Mouse (Mus musculus) limb, embryonic 13.5 days (tissue): ENCODE measurements around the gene 2310030G06Rik. TPM values are rescaled to one million over a fixed set of nuclear protein-coding genes. Genes with fewer than 3 reads are reported as not detected.

ENCODE experiments used
- ATAC-seq: fragments of 200-750 bp; cut with Nextera tagmentation; 2 replicates; pipeline ENCODE4 v1.8.0; 2017; ENCODE audit warnings: low read depth, moderate number of reproducible peaks, moderate TSS enrichment; ENCODE audit not compliant: low FRiP score
- H3K27ac ChIP-seq: fragments of 300-500 bp; sonication (generic); 2 replicates; pipeline ENCODE4 v1.5.1; 2015; ENCODE audit warnings: inconsistent platforms, mild to moderate bottlenecking, moderate library complexity
- H3K27me3 ChIP-seq: fragments of 300-500 bp; sonication (generic); 2 replicates; pipeline ENCODE4 v1.6.1; 2015; ENCODE audit warnings: mild to moderate bottlenecking, inconsistent platforms
- H3K36me3 ChIP-seq: fragments of 300-500 bp; sonication (generic); 2 replicates; pipeline ENCODE4 v1.6.1; 2015; ENCODE audit warnings: inconsistent platforms, mild to moderate bottlenecking, moderate library complexity
- H3K4me1 ChIP-seq: fragments of 300-500 bp; sonication (generic); 2 replicates; pipeline ENCODE4 v1.6.1; 2015; ENCODE audit warnings: inconsistent platforms
- H3K4me2 ChIP-seq: fragments of 300-500 bp; sonication (generic); replicated peaks from 2 replicates; pipeline ENCODE4 v1.6.1; 2015; ENCODE audit warnings: inconsistent platforms, mild to moderate bottlenecking, moderate library complexity
- H3K4me3 ChIP-seq: fragments of 300-500 bp; sonication (generic); 2 replicates; pipeline ENCODE4 v1.5.1; 2015; ENCODE audit warnings: moderate library complexity, mild to moderate bottlenecking, inconsistent platforms
- H3K9ac ChIP-seq: fragments of 300-500 bp; sonication (generic); 2 replicates; pipeline ENCODE4 v1.6.1; 2015; ENCODE audit warnings: mild to moderate bottlenecking, inconsistent platforms
- H3K9me3 ChIP-seq: fragments of 300-500 bp; sonication (generic); 2 replicates; pipeline ENCODE4 v1.6.1; 2016; ENCODE audit warnings: inconsistent platforms
- WGBS: fragments of 180-500 bp; shearing (Covaris S2); methylation state at CpG from one replicate; pipeline ENCODE4 v1.1.7; 2015; 5-methylcytosine and 5-hydroxymethylcytosine counted together
- polyA plus RNA-seq: library from polyadenylated mRNA; unstranded; fragments of >200 nt; fragmentation: Nextera tagmentation; extraction: Ambion mirVana; gene quantifications from 2 replicates; pipeline ENCODE4 v1.2.1, GENCODE M21; 2015

The 2310030G06Rik gene
- polyA plus RNA-seq, result 3.8 and 4.7 TPM in 2 replicates

DNA sequence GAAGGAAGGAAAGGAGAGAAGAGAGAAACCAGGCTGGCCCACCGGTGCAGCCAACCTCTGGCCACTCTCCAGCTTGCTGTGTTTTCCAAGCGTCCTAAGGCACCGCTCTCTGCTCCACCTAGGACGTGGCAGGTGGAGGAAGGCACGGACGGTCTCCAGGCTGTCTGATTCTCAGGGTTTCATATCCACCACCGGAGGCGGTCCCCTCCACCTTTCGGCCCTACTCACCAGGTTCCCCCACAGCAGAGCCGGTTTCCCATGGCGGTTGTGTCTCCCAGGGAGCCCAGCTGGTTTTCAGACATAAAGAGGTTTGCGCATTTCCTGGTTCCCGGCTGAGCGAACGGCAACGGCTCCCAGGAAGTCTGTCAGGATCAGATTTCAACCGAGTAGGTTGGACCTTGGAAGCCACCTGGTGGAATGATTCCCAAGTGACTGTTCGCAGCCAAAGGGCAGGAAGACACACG, at the start of gene 2310030G06Rik:
Gene 2310030G06Rik, minus strand, starts transcription at position 323 of the 464 bp plus-strand sequence.
- Histone ChIP-seq H3K27me3 (peaks cover 8% of the 10 kb centered on the region; the same call in 1 of the 2 replicates), H3K27ac (no peak within 1 kb of the TSS), H3K4me1 (peaks cover 16% of the 10 kb centered on the region), H3K9me3 (no peaks in the 10 kb centered on the region), H3K36me3 (no peaks in the 10 kb centered on the region), H3K4me3 (peak within 1 kb of the TSS; percentile 43), H3K4me2 (peak within 1 kb of the TSS; percentile 69), H3K9ac (peak within 1 kb of the TSS; percentile 56)
- ATAC-seq, result no peak
- 0% methylated on average over 19 of the region's 19 CpGs for WGBS

DNA sequence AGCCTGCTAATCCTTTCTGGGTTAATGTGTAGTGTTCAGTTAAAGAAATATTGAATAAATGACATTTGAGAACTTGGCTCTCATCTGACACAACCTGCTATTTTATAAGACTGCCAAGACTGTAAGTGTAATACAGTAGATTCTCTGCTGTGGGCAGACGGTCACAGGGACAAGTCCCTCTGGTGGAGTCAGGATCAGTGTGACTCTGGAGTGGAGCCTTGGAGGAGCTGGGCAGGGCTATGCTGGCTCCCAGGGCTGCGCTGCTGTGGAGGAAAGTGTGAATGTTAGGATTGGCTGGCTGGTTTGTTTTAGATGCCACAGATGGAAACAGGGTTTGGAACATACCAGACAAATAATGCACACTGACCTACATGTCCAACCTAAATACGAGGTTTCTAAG, 48.9 kb upstream of the 2310030G06Rik start:
- no peaks in the 10 kb centered on the region for H3K4me1 ChIP-seq
- ATAC-seq, result no peak
- no peak overlapping the region for H3K9ac ChIP-seq
- H3K9me3 ChIP-seq, result no peaks in the 10 kb centered on the region
- no peak overlapping the region for H3K4me2 ChIP-seq
- H3K27ac ChIP-seq, result no peak overlapping the region
- WGBS, result 92% methylated on average over 3 of the region's 3 CpGs
- H3K36me3 ChIP-seq, result peaks cover 80% of the 10 kb centered on the region
- no peak overlapping the region for H3K4me3 ChIP-seq
- no peaks in the 10 kb centered on the region for H3K27me3 ChIP-seq

DNA sequence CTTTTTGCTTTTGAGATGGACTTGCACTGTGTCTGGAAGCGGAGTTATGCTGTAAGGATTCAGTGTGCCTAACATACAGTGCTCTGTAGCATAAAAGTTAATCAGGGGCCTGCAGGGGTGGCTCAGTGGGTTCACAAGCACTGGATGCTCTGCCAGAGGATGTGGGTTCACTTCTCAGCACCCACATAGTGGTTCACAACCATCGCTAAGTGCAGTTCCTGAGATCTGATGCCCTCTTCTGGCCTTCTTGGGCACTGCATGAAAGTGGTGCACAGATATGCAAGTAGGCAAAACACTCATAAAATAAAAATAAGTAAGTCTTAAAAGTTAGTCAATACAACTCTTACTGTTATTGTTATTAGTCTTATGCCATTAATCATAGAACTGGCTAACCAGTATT, 35.8 kb upstream of the 2310030G06Rik start:
- Histone ChIP-seq H3K4me2 (no peak overlapping the region), H3K4me3 (no peak overlapping the region), H3K27ac (no peak overlapping the region), H3K4me1 (no peaks in the 10 kb centered on the region), H3K36me3 (peaks cover 85% of the 10 kb centered on the region), H3K27me3 (no peaks in the 10 kb centered on the region), H3K9ac (no peak overlapping the region), H3K9me3 (no peaks in the 10 kb centered on the region)
- 75% methylated on average over 2 of the region's 2 CpGs for WGBS
- ATAC-seq, result no peak

DNA sequence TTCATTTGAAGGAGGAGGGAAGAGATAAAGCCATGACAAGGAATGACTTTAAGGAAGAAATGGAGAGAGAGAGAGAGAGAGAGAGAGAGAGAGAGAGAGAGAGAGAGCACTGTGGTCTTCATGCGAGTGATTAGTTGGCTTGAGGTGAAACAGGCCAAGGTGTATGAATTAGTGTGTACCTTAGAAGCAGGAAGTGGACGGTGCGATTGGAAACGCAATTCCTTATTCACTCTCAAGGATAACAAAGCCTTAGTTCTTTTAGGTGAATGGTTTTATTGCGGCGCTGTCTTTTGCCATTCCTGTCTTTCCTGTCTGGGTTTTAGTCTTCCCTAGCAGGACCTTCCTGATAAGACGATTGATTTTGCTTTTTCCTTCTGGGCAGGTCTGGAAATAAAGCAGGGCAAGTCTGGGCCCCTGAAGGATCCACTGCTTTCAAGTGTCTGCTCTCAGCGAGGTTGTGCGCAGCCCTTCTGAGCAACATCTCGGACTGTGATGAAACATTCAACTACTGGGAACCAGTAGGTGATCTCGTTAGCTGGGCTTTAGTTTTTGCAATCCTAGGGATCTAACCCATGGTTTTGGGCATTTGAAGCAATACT, 29.9 kb upstream of the 2310030G06Rik start:
- Histone ChIP-seq H3K27me3 (no peaks in the 10 kb centered on the region), H3K4me2 (peak overlapping the region; percentile 83), H3K4me3 (peak overlapping the region; percentile 74), H3K9ac (peak overlapping the region; percentile 87), H3K27ac (no peak overlapping the region; the same call in 1 of the 2 replicates), H3K9me3 (no peaks in the 10 kb centered on the region), H3K36me3 (peaks cover 44% of the 10 kb centered on the region), H3K4me1 (peaks cover 17% of the 10 kb centered on the region)
- no peak for ATAC-seq
- WGBS, result 55% methylated on average over 11 of the region's 11 CpGs

DNA sequence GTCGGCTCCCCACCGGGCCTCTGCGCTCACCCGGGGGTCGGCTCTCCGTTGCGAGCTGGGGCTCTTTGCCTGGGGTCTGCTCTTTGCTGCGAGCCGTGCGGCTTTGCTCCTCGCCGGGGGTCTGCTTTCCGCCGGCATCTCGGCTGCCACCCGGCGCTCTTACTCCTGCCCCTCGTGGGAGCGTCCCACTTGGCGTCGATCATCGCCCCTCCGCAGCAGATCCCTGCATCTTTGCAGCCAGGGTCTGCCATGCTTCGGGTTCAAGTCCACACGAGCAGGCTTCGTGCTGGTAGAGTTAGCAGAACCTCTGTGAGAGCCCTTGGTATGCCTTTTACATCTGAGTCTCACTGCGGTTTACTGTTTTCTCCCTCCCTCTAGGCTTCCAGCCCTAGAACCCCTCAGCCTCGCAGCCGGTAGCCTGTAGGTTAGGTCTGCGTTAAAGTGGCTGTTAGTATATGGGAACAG, 29.4 kb upstream of the 2310030G06Rik start:
- no peaks in the 10 kb centered on the region for H3K27me3 ChIP-seq
- WGBS, result 0% methylated on average over 28 of the region's 30 CpGs
- H3K27ac ChIP-seq, result peak overlapping the region; percentile 94
- no peaks in the 10 kb centered on the region for H3K9me3 ChIP-seq
- H3K36me3 ChIP-seq, result peaks cover 41% of the 10 kb centered on the region
- peak; percentile 61 for ATAC-seq
- H3K4me2 ChIP-seq, result peak overlapping the region; percentile 83
- peak overlapping the region; percentile 87 for H3K9ac ChIP-seq
- H3K4me1 ChIP-seq, result peaks cover 17% of the 10 kb centered on the region
- H3K4me3 ChIP-seq, result peak overlapping the region; percentile 74

DNA sequence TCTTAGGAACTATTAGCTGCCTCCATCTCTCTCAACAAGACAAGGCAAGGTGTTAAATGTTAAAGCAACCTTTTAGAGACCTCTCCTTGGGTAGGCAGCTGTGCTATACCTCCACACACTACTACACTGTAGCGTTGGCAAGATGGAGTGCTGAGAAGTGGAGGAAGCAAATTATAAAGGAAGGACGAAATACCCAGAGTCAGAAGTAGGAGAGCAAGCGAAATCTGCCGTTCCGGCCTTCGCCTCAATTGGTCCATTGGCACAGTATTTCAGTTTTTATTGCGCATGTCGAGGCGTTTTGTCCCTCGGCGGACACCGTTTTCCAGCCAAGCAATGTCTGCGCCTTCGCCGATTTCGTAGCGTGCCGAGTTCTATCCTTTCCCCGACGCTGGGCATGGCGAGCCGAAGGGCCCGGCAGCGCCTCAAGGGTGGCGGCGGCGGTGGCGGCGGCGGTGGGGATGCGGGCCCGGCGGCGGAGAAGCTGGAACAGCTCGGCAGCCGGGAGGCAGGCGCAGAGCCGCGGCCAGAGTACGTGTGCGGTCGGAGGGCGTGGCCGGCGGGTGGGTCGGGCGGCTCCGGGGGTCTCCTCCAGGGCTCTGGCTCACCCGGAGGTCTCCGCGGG, 28.8 kb upstream of the 2310030G06Rik start, which contains the start of the genes Alg9 and 1110032A03Rik:
Gene Alg9, plus strand, starts transcription at position 29 of the 622 bp plus-strand sequence.
Gene 1110032A03Rik, minus strand, starts transcription at position 530 of the 622 bp plus-strand sequence.
- peaks cover 37% of the 10 kb centered on the region for H3K36me3 ChIP-seq

DNA sequence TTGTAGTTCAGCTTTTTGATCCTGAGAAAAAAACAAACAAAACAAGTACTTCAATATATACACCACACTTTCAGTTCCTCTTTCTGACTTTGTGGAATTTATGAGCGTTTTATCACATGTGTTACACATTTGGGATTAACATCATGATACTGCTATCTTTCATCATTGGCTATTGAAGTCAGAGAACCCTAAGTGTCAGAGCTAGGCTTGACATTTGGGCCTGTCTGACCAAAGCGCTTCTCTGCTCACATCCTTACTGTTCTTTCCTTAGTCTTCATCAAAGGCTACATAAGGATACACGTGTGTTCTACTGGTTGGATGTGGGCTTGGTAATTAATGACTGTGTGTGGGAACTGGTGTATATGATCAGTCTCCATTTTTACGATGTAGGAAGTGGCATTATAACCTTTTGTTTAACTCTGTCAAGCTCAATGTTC, 27.7 kb upstream of the 2310030G06Rik start:
- H3K9ac ChIP-seq, result peak overlapping the region; percentile 87; the same call in 1 of the 2 replicates
- no peak overlapping the region for H3K27ac ChIP-seq
- H3K36me3 ChIP-seq, result peaks cover 27% of the 10 kb centered on the region
- WGBS, result 67% methylated on average over 4 of the region's 4 CpGs
- H3K27me3 ChIP-seq, result no peaks in the 10 kb centered on the region
- H3K4me2 ChIP-seq, result peak overlapping the region; percentile 83
- peak overlapping the region; percentile 74 for H3K4me3 ChIP-seq
- no peaks in the 10 kb centered on the region for H3K9me3 ChIP-seq
- peaks cover 22% of the 10 kb centered on the region for H3K4me1 ChIP-seq
- ATAC-seq, result no peak

More for the DNA sequence above, 28.8 kb upstream of the 2310030G06Rik start, which contains the start of the genes Alg9 and 1110032A03Rik:
- Histone ChIP-seq H3K27me3 (no peaks in the 10 kb centered on the region), H3K4me2 (peak within 1 kb of the TSS; percentile 83), H3K4me1 (peaks cover 17% of the 10 kb centered on the region), H3K9ac (peak within 1 kb of the TSS; percentile 87), H3K9me3 (no peaks in the 10 kb centered on the region), H3K27ac (peak within 1 kb of the TSS; percentile 94), H3K4me3 (peak within 1 kb of the TSS; percentile 74)
- WGBS, result under 1% methylated on average over 46 of the region's 51 CpGs
- ATAC-seq, result peak; percentile 86

DNA sequence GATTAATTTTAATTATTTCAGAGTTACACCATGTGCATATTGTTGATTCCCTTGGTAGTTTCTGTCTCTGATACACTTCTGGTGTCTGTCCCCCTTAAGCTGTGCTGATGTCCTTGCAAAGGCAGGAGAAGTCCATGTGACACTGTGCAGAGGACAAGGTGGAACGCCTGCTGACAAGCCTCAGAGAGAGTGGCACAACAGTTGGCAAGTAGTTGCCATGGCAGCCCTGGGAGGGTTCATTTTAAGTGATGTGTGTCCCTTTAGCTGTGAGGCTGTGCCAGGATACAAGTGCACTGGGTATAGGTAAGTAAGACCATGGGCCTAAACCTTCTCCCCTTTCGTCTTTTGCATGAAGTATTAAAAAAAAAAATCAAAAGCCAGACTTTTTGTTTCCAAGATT, 23.7 kb upstream of the 2310030G06Rik start:
- Histone ChIP-seq H3K4me2 (no peak overlapping the region), H3K36me3 (peaks cover 19% of the 10 kb centered on the region), H3K4me3 (no peak overlapping the region), H3K27ac (no peak overlapping the region), H3K4me1 (peaks cover 20% of the 10 kb centered on the region), H3K27me3 (no peaks in the 10 kb centered on the region), H3K9me3 (no peaks in the 10 kb centered on the region), H3K9ac (no peak overlapping the region)
- 89% methylated on average over 2 of the region's 2 CpGs for WGBS
- ATAC-seq, result no peak

DNA sequence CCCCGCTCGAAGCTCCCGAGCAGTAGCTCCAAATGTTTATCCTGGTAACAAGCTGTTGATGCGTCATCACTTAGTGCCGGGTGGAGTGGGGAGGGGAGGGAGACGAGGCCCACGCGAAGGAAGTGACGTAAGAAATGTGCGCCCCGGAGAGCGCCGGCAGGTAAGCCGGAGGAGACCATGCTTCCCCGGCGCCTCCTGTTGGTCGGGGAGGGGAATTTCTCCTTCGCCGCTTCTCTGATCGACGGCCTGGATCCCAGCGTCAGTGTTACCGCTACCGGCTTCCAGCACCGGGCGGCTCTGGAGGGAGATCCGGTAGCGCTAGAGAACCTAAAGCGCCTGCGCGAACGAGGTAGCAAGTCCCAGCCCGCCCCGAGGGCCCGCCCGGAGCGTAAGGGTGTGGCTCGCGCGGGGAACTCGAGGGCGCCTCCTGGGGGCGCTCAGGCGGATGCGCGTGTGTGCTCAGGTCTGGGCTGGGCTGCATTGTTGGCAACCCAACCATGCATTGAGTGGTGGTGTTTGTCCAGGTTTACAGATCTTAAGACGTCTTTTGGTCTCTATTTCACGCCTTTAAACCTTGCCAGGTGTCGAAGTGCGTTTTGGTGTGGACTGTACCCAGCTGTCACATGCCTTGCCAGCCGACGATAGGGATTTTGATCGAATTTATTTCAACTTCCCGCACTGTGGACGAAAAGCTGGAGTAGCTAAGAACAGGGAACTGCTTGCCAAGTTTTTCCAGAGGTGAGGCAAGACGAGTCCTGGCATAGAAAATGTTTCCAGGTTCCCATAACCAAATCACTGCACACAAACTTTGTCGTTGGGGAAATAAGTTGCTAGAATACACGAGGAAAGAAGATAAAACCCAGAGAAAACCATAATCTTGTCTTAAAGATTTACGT, 22.0 kb upstream of the 2310030G06Rik start, which contains the start of gene Fdxacb1:
Gene Fdxacb1, plus strand, starts transcription at position 130 of the 896 bp plus-strand sequence.
- no peaks in the 10 kb centered on the region for H3K27me3 ChIP-seq
- H3K9ac ChIP-seq, result peak within 1 kb of the TSS; percentile 70
- peaks cover 11% of the 10 kb centered on the region for H3K4me1 ChIP-seq
- 4% methylated on average over 59 of the region's 59 CpGs for WGBS
- peak within 1 kb of the TSS; percentile 93 for H3K4me2 ChIP-seq
- no peaks in the 10 kb centered on the region for H3K9me3 ChIP-seq
- ATAC-seq, result peak; percentile 96
- peak within 1 kb of the TSS; percentile 63 for H3K4me3 ChIP-seq
- peak within 1 kb of the TSS; percentile 77 for H3K27ac ChIP-seq
- peaks cover 19% of the 10 kb centered on the region for H3K36me3 ChIP-seq

DNA sequence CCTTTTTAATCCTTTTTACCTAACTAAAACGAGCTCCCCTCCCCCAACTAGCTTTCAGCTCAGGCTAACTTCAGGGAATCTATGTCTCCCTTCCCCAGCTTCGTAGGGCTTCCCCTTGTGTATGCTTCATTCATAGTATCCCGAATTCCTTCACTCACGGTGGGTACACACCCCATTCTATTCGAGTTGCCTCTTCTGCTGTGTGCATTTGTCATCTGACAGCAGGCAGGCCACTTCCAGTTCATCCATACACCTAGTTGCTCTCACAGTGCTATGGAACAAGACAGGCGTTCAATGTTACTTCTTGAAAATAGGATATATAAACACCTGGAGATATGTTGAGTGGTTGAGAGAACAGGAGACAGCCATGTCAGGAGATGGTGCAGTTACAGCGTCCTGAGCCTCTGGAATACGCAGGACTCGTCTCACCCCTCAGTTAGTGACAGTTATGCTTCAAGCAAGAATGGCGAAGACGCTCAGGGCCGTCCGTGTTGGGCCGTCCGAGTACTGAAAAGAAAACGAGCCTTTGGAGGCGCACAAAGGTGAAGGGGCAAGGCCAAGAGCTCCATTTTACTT, 21.3 kb upstream of the 2310030G06Rik start:
- WGBS, result 7% methylated on average over 17 of the region's 17 CpGs
- peak; percentile 46 for ATAC-seq

DNA sequence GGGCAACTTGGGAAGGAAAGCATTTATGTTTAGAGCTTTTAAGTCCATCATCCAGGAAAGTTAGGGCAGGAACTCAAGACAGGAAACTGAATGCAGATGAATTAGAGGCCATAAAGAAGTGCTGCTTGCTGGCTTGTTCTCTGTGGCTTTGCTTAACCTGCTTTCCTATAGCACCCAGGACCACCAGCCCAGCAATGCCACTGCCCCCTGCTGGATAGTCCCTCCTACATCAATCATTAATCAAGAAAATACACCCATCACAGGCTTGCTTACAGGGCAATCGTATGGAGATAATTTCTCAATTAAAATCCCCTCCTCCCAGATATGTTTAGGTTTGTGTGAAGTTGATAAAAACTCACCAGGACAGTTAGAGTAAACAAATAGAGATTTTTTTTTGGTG, 17.0 kb upstream of the 2310030G06Rik start:
- peaks cover 4% of the 10 kb centered on the region; the same call in 1 of the 2 replicates for H3K4me1 ChIP-seq
- no peak overlapping the region for H3K27ac ChIP-seq
- no peak overlapping the region for H3K4me3 ChIP-seq
- WGBS, result 70% methylated on average over 1 of the region's 1 CpGs
- no peaks in the 10 kb centered on the region for H3K9me3 ChIP-seq
- no peak overlapping the region for H3K9ac ChIP-seq
- H3K4me2 ChIP-seq, result no peak overlapping the region
- H3K27me3 ChIP-seq, result no peaks in the 10 kb centered on the region
- ATAC-seq, result no peak
- H3K36me3 ChIP-seq, result no peaks in the 10 kb centered on the region; the same call in 1 of the 2 replicates

More for the DNA sequence above, 21.3 kb upstream of the 2310030G06Rik start:
- Histone ChIP-seq H3K4me1 (peaks cover 11% of the 10 kb centered on the region), H3K4me2 (peak overlapping the region; percentile 93), H3K4me3 (peak overlapping the region; percentile 63), H3K36me3 (peaks cover 17% of the 10 kb centered on the region), H3K27ac (peak overlapping the region; percentile 77; the same call in 1 of the 2 replicates), H3K27me3 (no peaks in the 10 kb centered on the region), H3K9me3 (no peaks in the 10 kb centered on the region), H3K9ac (peak overlapping the region; percentile 70)
